Mouse (Mus musculus): ENCODE results near the gene Gm45233.
"Not testable (repeated sequence)": the region's sequence is repeated elsewhere in the genome, so short reads cannot be mapped to it uniquely, and the experiment has no call there.

Gm45233 gene

GRCm38 (mm10) chr7:43443917-43444293, at the start of gene Gm45233, which contains the start of gene Etfb:
TSS of gene Gm45233 (plus strand) at chr7:43444128.
TSS of gene Etfb (plus strand) at chr7:43444083.
- peak; percentile 92 for DNase-seq (ENCODE audit: low read depth)

- DNase-seq (ENCODE audit: low read depth), result no peak
These were observed 44.4 kb upstream of the Gm45233 start for GRCm38 (mm10) chr7:43399501-43399900.

GRCm38 (mm10) chr7:43402718-43403117, 41.2 kb upstream of the Gm45233 start:
- no peak for DNase-seq (ENCODE audit: low read depth)

- DNase-seq (ENCODE audit: low read depth), result no peak
These were observed 36.4 kb upstream of the Gm45233 start for GRCm38 (mm10) chr7:43407573-43407972.

- no peak for DNase-seq (ENCODE audit: low read depth)
These were observed 35.8 kb upstream of the Gm45233 start, which contains the start of gene Siglecg for GRCm38 (mm10) chr7:43408131-43408553. TSS of gene Siglecg (plus strand) at chr7:43408204.

GRCm38 (mm10) chr7:43409084-43409483, 34.8 kb upstream of the Gm45233 start:
- no peak for DNase-seq (ENCODE audit: low read depth)

GRCm38 (mm10) chr7:43411724-43412123, 32.2 kb upstream of the Gm45233 start:
- not testable (repeated sequence) for DNase-seq (ENCODE audit: low read depth)

GRCm38 (mm10) chr7:43417298-43417697, 26.6 kb upstream of the Gm45233 start:
- DNase-seq (ENCODE audit: low read depth), result no peak

- peak; percentile 88 for DNase-seq (ENCODE audit: low read depth)
These were observed 20.8 kb upstream of the Gm45233 start for GRCm38 (mm10) chr7:43422995-43423617.

- DNase-seq (ENCODE audit: low read depth), result peak; percentile 26
These were observed 19.8 kb upstream of the Gm45233 start for GRCm38 (mm10) chr7:43423991-43424625.

- DNase-seq (ENCODE audit: low read depth), result no peak
These were observed 16.5 kb upstream of the Gm45233 start, which contains the start of gene Lim2 for GRCm38 (mm10) chr7:43427406-43427805. TSS of gene Lim2 (plus strand) at chr7:43427670.

- DNase-seq (ENCODE audit: low read depth), result no peak
These were observed 14.4 kb upstream of the Gm45233 start for GRCm38 (mm10) chr7:43429500-43429899.

GRCm38 (mm10) chr7:43432891-43433290, 11.0 kb upstream of the Gm45233 start:
- DNase-seq (ENCODE audit: low read depth), result no peak

- no peak for DNase-seq (ENCODE audit: low read depth)
These were observed 9.3 kb upstream of the Gm45233 start for GRCm38 (mm10) chr7:43434676-43435075.

GRCm38 (mm10) chr7:43436341-43437255, 7.3 kb upstream of the Gm45233 start, which contains the start of gene Nkg7:
TSS of gene Nkg7 (plus strand) at chr7:43437073.
- no peak for DNase-seq (ENCODE audit: low read depth)

- DNase-seq (ENCODE audit: low read depth), result no peak
These were observed 5.3 kb upstream of the Gm45233 start for GRCm38 (mm10) chr7:43438611-43439010.

GRCm38 (mm10) chr7:43440482-43440881, 3.4 kb upstream of the Gm45233 start, which contains the start of gene Cldnd2:
TSS of gene Cldnd2 (plus strand) at chr7:43440782.
- no peak for DNase-seq (ENCODE audit: low read depth)

- no peak for DNase-seq (ENCODE audit: low read depth)
These were observed 2.9 kb upstream of the Gm45233 start for GRCm38 (mm10) chr7:43441071-43441470.

- DNase-seq (ENCODE audit: low read depth), result no peak
These were observed 1.2 kb upstream of the Gm45233 start for GRCm38 (mm10) chr7:43442684-43443083.

- DNase-seq (ENCODE audit: low read depth), result peak; percentile 80
These were observed 607 bp upstream of the Gm45233 start for GRCm38 (mm10) chr7:43443126-43443916.

GRCm38 (mm10) chr7:43447801-43448200, 3.9 kb downstream of the Gm45233 start:
- no peak for DNase-seq (ENCODE audit: low read depth)

Data from naive thymus-derived CD4-positive, alpha-beta T cell, adult 2 months (primary cell).